Mouse (Mus musculus): Measurements from ENCODE around the gene Pnpla2.
"Not testable (repeated sequence)": the region's sequence is repeated elsewhere in the genome, so short reads cannot be mapped to it uniquely, and the experiment has no call there.

Gene Pnpla2

DNA sequence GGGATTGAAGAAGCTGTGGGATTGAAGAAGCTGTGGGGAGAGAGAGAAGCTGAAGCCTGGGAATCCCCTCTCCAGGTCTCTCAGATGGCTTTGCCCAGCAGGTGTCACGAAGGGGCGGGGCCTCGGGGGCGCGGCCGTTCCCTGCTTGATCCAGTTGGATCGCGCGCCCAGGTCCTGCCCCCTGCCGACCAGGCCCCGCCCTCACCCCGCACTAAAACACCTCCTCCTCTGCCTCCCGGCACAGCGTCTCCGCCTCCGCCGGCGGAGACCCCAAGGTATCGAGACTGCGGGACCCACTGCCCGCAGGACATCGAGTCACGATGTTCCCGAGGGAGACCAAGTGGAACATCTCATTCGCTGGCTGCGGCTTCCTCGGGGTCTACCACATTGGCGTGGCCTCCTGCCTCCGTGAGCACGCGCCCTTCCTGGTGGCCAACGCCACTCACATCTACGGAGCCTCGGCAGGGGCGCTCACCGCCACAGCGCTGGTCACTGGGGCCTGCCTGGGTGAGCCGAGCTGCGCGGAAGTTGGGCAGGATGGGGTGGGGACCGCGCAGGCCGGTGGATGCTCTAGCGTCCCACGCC is at the start of gene Pnpla2:
TSS of gene Pnpla2 (plus strand) at position 232 of the 585 bp plus-strand sequence.
- in situ Hi-C loops (cut with MboI; ENCODE audit: low sequenced_read_pairs), result no loop called here

GRCm38 (mm10) chr7:141405466-141405865 is 49.5 kb upstream of the Pnpla2 start:
- in situ Hi-C loops (cut with MboI; ENCODE audit: low sequenced_read_pairs), result no loop called here

- in situ Hi-C loops (cut with MboI; ENCODE audit: low sequenced_read_pairs), result not testable (repeated sequence)
Observed at GRCm38 (mm10) chr7:141407670-141408069, 47.3 kb upstream of the Pnpla2 start.

GRCm38 (mm10) chr7:141408833-141409232 is 46.2 kb upstream of the Pnpla2 start:
- in situ Hi-C loops (cut with MboI; ENCODE audit: low sequenced_read_pairs), result no loop called here

GRCm38 (mm10) chr7:141410631-141411030 is 44.4 kb upstream of the Pnpla2 start:
- in situ Hi-C loops (cut with MboI; ENCODE audit: low sequenced_read_pairs), result no loop called here

DNA sequence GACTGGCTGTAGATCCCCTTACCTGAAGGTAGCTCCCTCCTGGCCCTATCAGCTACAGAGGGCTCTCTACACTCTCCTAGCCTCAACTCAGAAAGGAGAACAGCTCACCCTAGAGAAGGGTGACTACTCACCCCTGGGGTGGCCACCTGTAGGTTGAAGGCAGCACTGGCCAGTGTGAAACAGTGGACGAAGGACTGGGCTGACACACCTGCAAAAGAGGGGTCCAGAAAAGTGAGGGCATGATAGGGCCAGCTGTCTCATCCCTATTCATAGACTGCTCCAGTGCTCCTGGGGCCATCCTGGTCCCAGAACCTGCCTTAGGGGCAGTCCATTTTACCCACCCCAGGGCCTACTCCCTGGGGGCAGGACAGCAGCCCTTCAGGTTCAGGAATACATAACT is 43.3 kb upstream of the Pnpla2 start:
- in situ Hi-C loops (cut with MboI; ENCODE audit: low sequenced_read_pairs), result no loop called here

- in situ Hi-C loops (cut with MboI; ENCODE audit: low sequenced_read_pairs), result no loop called here
Observed at GRCm38 (mm10) chr7:141413331-141413730, 41.7 kb upstream of the Pnpla2 start.

- in situ Hi-C loops (cut with MboI; ENCODE audit: low sequenced_read_pairs), result no loop called here
Observed at GRCm38 (mm10) chr7:141413809-141414584, 41.0 kb upstream of the Pnpla2 start, which contains the start of gene Gatd1. Gatd1 (minus strand) TSS chr7:141414136.

- in situ Hi-C loops (cut with MboI; ENCODE audit: low sequenced_read_pairs), result no loop called here
Observed at GRCm38 (mm10) chr7:141416144-141416841, 38.7 kb upstream of the Pnpla2 start.

DNA sequence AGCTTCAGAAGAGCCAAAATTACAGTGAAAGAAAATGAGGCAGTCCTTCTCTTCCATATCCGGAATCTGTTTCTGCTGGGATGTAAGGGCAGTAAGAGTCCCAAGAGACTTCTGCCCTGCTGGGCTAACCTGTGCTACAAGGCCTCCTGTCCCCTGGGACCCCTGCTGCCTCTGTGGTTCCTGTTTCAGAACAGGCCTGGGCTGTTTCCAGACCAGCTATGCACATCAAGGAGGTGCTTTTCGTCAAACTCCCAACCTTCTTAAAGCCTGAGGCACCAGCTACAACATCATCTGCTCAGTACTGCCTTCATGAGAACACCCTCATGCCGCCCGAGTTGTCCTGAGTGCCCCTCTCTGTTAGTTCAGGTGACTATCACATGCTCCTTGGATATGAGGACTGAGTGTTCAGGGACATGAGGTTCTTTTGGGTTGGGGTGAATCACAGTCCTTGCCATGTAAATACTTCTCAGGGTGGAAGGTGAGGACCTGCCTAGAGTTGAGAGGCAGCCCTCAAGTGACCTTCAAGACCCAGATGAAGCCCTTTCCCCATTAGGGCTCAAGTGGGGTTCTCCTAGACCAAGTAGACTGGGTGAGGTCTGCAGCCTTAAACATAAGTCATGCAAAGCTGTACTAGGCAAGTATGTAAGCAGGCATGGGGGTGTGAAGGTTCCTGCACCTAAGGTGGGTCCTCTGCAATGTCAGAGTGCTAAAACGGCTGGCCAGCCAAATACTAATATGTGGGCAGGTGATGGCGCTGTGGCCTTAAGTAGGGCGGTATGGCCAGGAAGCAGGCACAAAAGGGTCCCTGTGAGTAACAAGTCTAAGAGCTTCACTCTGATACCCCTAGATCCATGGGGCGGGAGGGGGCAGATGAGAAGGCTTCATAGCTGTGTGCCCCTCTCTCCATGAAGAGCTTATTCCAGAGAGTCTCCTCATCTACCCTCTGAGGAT is 37.0 kb upstream of the Pnpla2 start:
- in situ Hi-C loops (cut with MboI; ENCODE audit: low sequenced_read_pairs), result no loop called here

GRCm38 (mm10) chr7:141418970-141419369 is 36.0 kb upstream of the Pnpla2 start:
- in situ Hi-C loops (cut with MboI; ENCODE audit: low sequenced_read_pairs), result no loop called here

GRCm38 (mm10) chr7:141420030-141420702 is 34.8 kb upstream of the Pnpla2 start:
- in situ Hi-C loops (cut with MboI; ENCODE audit: low sequenced_read_pairs), result no loop called here

DNA sequence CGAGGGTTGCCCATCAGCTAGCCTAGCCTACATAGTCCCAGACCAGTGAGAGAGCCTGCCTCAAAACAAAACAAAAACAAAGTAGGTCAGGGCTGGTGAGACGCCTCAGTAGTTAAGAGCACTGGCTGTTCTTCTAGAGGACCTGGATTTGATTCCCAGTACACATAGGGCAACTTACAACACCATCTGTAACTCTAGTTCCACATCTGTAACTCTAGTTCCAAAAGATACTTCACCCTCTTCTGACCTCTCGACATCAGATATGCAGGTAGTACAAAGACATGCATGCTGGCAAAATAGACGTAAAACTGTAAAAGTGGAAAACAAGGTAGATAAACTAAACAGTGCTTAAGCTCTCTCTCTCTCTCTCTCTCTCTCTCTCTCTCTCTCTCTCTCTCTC is 31.2 kb upstream of the Pnpla2 start:
- in situ Hi-C loops (cut with MboI; ENCODE audit: low sequenced_read_pairs), result no loop called here

DNA sequence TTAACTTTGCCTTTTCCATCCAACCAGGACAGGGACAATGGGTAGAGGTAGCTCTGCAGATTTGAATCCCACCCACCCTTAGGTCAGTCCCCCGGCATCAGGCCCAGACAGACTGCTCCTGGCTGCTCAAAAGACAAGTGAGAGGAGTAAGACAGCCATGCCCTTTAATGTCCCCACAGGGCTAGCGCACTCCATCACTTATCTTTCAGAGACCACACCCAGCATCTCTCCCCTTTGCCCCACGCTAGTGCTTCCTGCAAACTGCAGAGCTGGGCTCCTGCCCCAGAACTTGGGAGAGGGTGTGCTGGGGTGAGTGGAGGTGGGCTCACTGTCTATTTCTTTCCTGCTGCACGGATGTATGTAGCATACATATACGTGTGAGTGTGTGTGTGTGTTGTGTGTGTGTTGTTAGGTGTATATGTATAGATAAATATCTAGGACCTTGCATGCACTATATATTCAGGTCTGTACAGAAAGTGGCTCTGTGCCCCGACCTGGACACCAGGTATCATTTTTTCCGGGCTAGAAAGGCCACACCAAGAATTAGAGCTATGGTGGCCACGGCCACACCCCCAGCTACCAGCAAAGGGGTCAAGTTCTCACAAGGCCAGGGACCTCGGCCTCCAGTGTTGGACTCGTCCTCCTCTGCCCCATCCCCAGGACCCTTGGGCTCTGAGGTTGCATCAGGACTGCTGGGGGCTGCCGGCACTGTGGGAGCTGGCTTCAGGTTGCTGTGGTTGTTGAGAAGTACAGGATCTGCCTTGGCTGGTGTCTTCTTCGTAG is 27.9 kb upstream of the Pnpla2 start:
- in situ Hi-C loops (cut with MboI; ENCODE audit: low sequenced_read_pairs), result no loop called here

- in situ Hi-C loops (cut with MboI; ENCODE audit: low sequenced_read_pairs), result no loop called here
Observed at GRCm38 (mm10) chr7:141428701-141429100, 26.3 kb upstream of the Pnpla2 start.

- in situ Hi-C loops (cut with MboI; ENCODE audit: low sequenced_read_pairs), result no loop called here
Observed at GRCm38 (mm10) chr7:141429310-141429709, 25.7 kb upstream of the Pnpla2 start, which contains the start of gene Cend1. Cend1 (minus strand) TSS chr7:141429491.

GRCm38 (mm10) chr7:141429840-141430584 is 25.0 kb upstream of the Pnpla2 start:
- in situ Hi-C loops (cut with MboI; ENCODE audit: low sequenced_read_pairs), result no loop called here

DNA sequence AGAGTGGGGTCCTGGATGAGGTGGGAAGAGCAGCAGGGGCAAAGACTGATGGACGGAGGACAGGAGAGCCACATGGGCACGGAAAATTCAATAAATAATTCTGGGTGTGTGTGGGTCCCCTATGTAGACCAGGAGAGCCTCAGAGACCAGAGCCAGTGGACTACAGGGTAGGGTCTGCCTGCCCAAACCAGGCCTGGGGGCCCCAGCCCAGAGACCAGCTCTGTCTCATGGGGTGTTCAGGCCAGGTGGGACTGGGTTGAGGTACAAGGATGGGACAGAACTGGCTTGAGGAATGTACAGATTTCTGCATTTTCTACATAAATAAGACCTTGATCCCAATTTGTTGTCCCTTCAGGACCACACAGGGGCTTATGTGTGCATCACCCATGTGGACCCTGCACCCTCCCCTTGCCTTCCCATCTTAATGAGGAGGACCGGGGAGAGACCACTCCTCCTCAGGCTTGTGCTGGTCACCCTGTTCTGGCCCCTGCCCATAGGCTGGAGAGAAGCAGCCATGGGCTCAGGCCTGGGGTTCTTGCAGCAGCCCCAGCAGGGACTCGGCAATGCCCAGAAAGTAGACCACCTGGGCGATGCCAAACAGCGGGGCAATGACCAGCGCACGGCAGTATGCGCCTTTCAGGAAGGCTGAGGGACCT is 24.3 kb upstream of the Pnpla2 start:
- in situ Hi-C loops (cut with MboI; ENCODE audit: low sequenced_read_pairs), result no loop called here

All from CH12F3 (cell line).